Mouse (Mus musculus): ENCODE data around the gene Tfap2a. TPM values are rescaled to one million over a fixed set of nuclear protein-coding genes. Genes with fewer than 3 reads are reported as not detected.

Gene Tfap2a
- polyA plus RNA-seq, 1 experiment from 2014 or later: not detected

DNA sequence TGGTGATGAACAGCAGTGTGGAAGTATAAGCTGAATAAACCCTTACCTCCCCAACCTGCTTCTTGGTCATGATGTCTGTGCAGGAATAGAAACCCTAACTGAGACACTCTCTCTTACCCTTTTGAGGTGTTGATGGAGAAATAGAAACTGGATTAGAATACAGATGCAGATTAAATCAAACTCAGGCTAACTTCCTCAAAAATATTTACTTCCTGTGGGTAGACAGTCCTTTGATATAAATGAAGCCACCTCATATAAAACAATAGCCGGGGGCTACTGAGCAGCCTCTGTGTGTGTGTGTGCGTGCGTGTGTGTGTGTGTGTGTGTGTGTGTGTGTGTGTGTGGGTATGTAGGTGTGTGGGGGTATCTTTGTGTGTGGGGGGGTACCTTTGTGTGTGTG lies 52.4 kb downstream of the Tfap2a start:
- WGBS (ENCODE audit: insufficient replicate concordance): 76% methylated on average over 3 of the region's 3 CpGs
- Histone ChIP-seq H3K4me3 (ENCODE audit: low read depth, low read length) (no peak overlapping the region), H3K9ac (replicated peaks) (no peak overlapping the region), H3K36me3 (replicated peaks; ENCODE audit: insufficient read depth, low read length) (no peaks in the 10 kb centered on the region), H3K27ac (ENCODE audit: low read depth) (no peak overlapping the region), H3K4me2 (ENCODE audit: low read depth, low read length) (no peak overlapping the region), H3K4me1 (ENCODE audit: insufficient read depth) (no peaks in the 10 kb centered on the region), H3K9me3 (ENCODE audit: low read length) (no peaks in the 10 kb centered on the region), H3K27me3 (ENCODE audit: insufficient read depth, low read length) (0 out of 2 replicates have a peak, but pooled peaks cover 2% of the 10 kb centered on the region)
- TF ChIP-seq CTCF (IDR thresholded peaks at IDR 0.05; ENCODE audit: low read depth): no peak
- TF ChIP-seq EP300 (IDR thresholded peaks at IDR 0.05; ENCODE audit: low read depth): no peak
- DNase-seq (no peak), ATAC-seq (no peak)

DNA sequence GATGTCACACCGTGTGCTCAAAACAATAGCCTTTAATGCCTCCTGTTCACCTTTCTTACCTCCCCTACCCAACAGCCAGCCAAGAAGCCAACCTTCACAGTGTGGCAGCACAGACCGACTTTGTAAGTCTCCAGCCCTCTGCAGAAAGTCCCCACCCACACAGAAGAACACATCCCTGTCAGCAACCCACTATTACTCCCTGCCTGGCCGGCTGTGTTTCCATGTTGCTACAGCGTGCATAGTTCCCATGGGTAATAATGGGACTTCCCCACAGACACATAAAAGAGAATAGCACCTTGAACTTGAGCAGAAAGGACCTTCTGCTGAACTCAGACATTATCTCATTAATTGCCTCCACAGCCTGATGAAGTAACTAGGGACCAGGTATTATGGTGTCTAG lies 61.4 kb downstream of the Tfap2a start:
- H3K4me3 ChIP-seq (ENCODE audit: low read depth, low read length): no peak overlapping the region
- WGBS (ENCODE audit: insufficient replicate concordance): 38% methylated on average over 4 of the region's 4 CpGs
- H3K27ac ChIP-seq (ENCODE audit: low read depth): no peak overlapping the region
- H3K9ac ChIP-seq (replicated peaks): no peak overlapping the region
- H3K9me3 ChIP-seq (ENCODE audit: low read length): no peaks in the 10 kb centered on the region
- 0 out of 2 replicates have a peak, but pooled peaks cover 2% of the 10 kb centered on the region for H3K27me3 ChIP-seq (ENCODE audit: insufficient read depth, low read length)
- no peaks in the 10 kb centered on the region for H3K4me1 ChIP-seq (ENCODE audit: insufficient read depth)
- no peak for TF ChIP-seq EP300 (IDR thresholded peaks at IDR 0.05; ENCODE audit: low read depth)
- no peak for TF ChIP-seq CTCF (IDR thresholded peaks at IDR 0.05; ENCODE audit: low read depth)
- H3K4me2 ChIP-seq (ENCODE audit: low read depth, low read length): no peak overlapping the region
- ATAC-seq (no peak), DNase-seq (no peak)
- H3K36me3 ChIP-seq (replicated peaks; ENCODE audit: insufficient read depth, low read length): no peaks in the 10 kb centered on the region

Other genes starting within 250 kb of the Tfap2a start
- gene Gcnt2, start 121.4 kb upstream of the Tfap2a start, polyA plus RNA-seq (2015; fragmentation: Nextera tagmentation; extraction: Ambion mirVana): 2.5 and 3.3 TPM in 2 replicates

All from liver, postnatal 0 days (tissue).